Mouse (Mus musculus) cerebellum, adult 2 months (tissue): Measurements from ENCODE around the gene Defb30. TPM values are rescaled to one million over a fixed set of nuclear protein-coding genes. Genes with fewer than 3 reads are reported as not detected.

Experiments used
- DNase-seq, 2 experiments: peaks; one replicate each; pipeline ENCODE4 v3.0.0; 2021
- H3K27ac ChIP-seq: fragments of 200-500 bp; 2 replicates; pipeline ENCODE4 v1.5.1; 2012; ENCODE audit warnings: low read length, control low read depth, inconsistent platforms; ENCODE audit not compliant: insufficient read depth
- H3K27me3 ChIP-seq: fragments of 200-500 bp; 2 replicates; pipeline ENCODE4 v1.6.1; 2012; ENCODE audit warnings: inconsistent platforms, mild to moderate bottlenecking, low read length, moderate library complexity; ENCODE audit not compliant: control insufficient read depth, insufficient read depth
- H3K4me1 ChIP-seq: fragments of 200-500 bp; 2 replicates; pipeline ENCODE4 v1.6.1; 2011; ENCODE audit warnings: low read length; ENCODE audit not compliant: control insufficient read depth, insufficient read depth
- H3K4me3 ChIP-seq: fragments of 200-500 bp; replicated peaks from 2 replicates; pipeline ENCODE3; 2011; ENCODE audit warnings: mild to moderate bottlenecking, low read depth, low read length, control low read depth; ENCODE audit not compliant: insufficient read depth
- CTCF ChIP-seq: fragments of 200-500 bp; IDR thresholded peaks from 2 replicates; pipeline ENCODE4 v1.5.1; 2011; ENCODE audit warnings: low read depth, mild to moderate bottlenecking, control low read depth, low read length, moderate library complexity, borderline replicate concordance; ENCODE audit not compliant: insufficient read depth
- POLR2A ChIP-seq: fragments of 200-500 bp; IDR thresholded peaks from 2 replicates; pipeline ENCODE4 v1.6.1; 2011; ENCODE audit warnings: low read length, control low read depth, borderline replicate concordance; ENCODE audit not compliant: insufficient read depth
- WGBS: fragments of 180-500 bp; shearing (Covaris S2); methylation state at CpG from one replicate; pipeline ENCODE4 v1.1.7; 2018; 5-methylcytosine and 5-hydroxymethylcytosine counted together
- polyA plus RNA-seq: library from polyadenylated mRNA; depleted of rRNA; stranded (reverse); fragments of >200 nt; gene quantifications from 2 replicates; pipeline ENCODE4 v1.2.3, GENCODE M21; 2012

Defb30 gene
- polyA plus RNA-seq, 1 experiment, result not detected

DNA sequence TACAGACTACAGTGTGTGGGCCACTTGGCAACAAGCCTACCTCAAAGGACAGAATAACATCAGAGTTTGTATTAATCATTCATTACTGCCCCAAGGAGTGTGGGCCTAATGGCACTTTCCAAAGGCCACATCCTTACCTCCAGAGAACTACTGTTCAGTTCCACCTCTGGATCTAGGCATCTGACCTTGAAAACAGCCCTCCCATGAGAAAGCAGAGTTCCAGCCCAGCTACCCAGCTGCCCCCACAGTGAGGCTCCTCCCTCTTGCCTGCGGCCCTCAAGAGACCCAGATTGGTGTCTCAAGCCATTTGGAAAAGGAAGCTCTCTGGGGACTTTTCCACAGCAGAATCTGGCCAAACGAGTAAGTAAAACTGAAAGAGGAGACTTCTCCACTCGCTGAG is 3.1 kb downstream of the Defb30 start, which contains the start of gene Defb42:
Defb42 (plus strand) TSS at position 301 of the 400 bp plus-strand sequence.
- no peak within 1 kb of the TSS for H3K27ac ChIP-seq
- 54% methylated on average over 3 of the region's 3 CpGs for WGBS
- TF ChIP-seq POLR2A (no peak), CTCF (no peak)
- H3K4me1 ChIP-seq, result no peaks in the 10 kb centered on the region
- no peaks in the 10 kb centered on the region for H3K27me3 ChIP-seq
- H3K4me3 ChIP-seq, result no peak within 1 kb of the TSS
- no peak for DNase-seq

DNA sequence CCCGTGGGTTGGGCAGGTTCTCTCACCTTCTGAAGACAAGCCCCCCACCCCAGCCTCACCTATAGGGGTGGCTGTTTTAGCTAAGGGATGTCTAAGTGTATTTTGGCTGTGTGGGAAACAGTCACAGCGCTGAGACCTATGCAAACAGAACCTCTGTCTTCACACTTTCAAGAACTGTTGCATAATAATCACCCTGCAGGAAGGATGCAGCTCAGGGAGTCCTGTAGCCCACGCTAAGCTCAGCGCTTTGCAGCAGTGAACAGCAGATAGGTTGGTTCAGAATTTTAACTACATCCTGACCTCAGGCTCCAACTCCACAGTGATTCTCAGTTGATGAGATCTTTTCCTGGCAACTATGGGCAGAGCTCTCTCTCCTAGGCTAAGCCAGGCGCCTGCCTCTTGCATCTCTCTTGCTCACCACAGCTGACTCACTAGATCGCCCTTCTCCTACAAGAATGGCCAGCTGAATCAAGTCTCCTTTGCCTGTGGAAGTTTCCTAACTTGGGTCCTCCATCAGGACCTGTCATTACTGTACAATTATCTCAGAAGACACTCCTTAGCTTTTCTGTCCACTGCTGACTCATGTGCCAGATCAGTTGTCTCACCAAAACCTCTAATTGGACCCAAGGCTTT is 29.1 kb downstream of the Defb30 start:
- no peak for DNase-seq
- H3K4me3 ChIP-seq, result no peak overlapping the region
- no peaks in the 10 kb centered on the region for H3K27me3 ChIP-seq
- no peaks in the 10 kb centered on the region for H3K4me1 ChIP-seq
- WGBS, result 65% methylated on average over 6 of the region's 6 CpGs
- TF ChIP-seq CTCF (no peak), POLR2A (no peak)
- no peak overlapping the region for H3K27ac ChIP-seq

DNA sequence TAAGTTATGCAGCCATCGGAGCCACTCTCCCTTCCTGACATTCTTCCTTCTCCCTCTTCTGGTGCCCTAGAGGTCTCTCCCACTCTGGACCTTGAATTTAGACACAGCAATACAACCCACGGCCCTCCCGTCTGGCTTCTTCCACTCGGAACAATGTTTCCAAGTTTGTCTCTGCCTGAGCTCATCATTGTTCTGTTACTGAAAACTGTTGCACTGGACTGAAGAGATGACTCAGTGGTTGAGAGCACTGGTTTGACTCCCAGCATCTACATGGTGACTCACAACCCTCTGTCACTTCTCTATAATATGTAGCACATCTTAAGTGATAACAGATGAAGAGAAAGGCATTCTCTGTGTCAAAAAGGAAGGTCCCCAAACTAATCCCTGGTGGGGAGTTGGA is 35.1 kb downstream of the Defb30 start:
- H3K4me1 ChIP-seq, result no peaks in the 10 kb centered on the region
- DNase-seq, result no peak
- 79% methylated on average over 4 of the region's 4 CpGs for WGBS
- TF ChIP-seq POLR2A, result no peak
- TF ChIP-seq CTCF, result no peak
- H3K27me3 ChIP-seq, result no peaks in the 10 kb centered on the region
- H3K4me3 ChIP-seq, result no peak overlapping the region
- no peak overlapping the region for H3K27ac ChIP-seq

DNA sequence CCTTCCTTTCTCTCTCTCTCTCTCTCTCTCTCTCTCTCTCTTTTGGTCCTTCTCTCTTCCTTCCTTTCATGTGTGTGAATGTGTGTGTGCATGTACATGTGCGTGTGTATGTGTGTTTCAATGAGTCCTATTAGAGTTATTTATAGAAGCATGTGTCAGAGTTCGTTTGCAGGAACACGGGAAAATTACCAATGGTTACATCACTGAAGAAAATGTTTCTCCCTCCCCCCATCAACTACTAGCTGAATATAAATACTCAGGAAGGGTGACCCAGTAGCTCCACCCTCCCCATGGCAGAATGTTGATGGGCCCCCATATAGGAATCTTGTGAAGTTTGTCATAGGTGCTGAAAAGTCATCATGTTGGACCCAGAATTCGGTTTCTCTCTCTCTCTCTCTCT is 36.7 kb downstream of the Defb30 start:
- H3K27ac ChIP-seq, result no peak overlapping the region
- no peak overlapping the region for H3K4me3 ChIP-seq
- H3K27me3 ChIP-seq, result no peaks in the 10 kb centered on the region
- WGBS, result 74% methylated on average over 4 of the region's 4 CpGs
- DNase-seq, result no peak
- no peak for TF ChIP-seq POLR2A
- TF ChIP-seq CTCF, result no peak
- H3K4me1 ChIP-seq, result no peaks in the 10 kb centered on the region

DNA sequence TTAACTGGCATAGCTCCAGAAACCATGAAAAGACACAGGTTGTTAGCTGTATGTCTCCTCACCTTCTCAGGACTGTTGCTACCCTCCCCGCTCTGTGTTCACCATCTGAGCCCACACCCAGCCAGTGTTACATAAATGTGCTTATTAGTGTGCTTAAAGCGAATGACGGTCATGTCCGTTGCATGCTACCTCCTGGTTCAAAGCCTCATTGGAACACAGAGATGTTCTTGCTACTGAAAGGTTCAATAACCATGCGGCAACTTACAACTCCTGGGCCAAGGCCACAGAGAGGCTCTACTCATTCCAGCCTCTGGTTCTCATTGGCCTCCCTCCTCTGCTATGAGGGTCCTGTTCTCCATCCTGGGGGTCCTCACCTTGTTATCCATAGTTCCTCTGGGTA is 38.3 kb downstream of the Defb30 start, which contains the start of gene Defb43:
Defb43 (plus strand) TSS at position 301 of the 400 bp plus-strand sequence.
- TF ChIP-seq POLR2A, result no peak
- TF ChIP-seq CTCF, result no peak
- DNase-seq, result no peak
- H3K4me1 ChIP-seq, result no peaks in the 10 kb centered on the region
- no peak within 1 kb of the TSS for H3K27ac ChIP-seq
- H3K27me3 ChIP-seq, result no peaks in the 10 kb centered on the region
- 94% methylated on average over 5 of the region's 5 CpGs for WGBS
- no peak within 1 kb of the TSS for H3K4me3 ChIP-seq

DNA sequence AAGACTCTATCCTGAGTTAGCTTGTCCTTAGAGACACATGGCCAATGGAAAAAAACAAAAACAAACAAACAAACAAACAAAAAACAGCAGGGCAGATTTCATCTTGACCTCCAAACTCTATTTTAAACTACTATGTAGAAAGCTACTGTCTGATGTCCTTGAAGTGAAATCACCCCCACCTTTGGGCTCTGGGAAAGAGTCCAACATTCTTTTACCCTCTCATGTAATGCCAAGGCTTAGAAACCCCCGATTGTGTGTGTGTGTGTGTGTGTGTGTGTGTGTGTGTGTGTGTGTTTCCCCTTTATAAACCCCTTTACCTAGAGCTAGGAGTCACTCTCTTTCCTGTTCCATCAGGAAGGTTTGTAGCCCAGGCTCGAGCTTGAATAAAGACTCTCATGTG is 47.2 kb downstream of the Defb30 start:
- no peaks in the 10 kb centered on the region for H3K4me1 ChIP-seq
- no peak for DNase-seq
- 35% methylated on average over 2 of the region's 2 CpGs for WGBS
- H3K27ac ChIP-seq, result no peak overlapping the region
- no peaks in the 10 kb centered on the region for H3K27me3 ChIP-seq
- TF ChIP-seq CTCF, result no peak
- no peak for TF ChIP-seq POLR2A
- no peak overlapping the region for H3K4me3 ChIP-seq

DNA sequence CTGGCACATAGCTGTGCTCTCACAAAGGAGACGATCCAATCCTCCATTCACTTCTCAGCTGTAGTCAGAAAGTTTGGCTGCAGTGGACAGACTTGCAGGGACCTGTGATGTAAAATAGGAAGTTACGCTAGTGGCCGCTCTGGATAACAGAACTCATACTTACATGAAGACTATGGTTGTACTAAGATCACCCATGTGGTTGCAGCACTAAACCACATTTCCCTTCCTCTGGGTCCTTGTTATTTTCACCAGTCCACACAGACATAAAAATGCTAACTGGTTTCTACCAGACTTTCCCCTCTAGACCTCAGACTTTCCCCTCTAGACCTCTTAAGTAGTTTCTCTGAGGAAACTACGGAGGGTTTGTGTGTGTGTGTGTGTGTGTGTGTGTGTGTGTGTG is 50.8 kb downstream of the Defb30 start:
- TF ChIP-seq POLR2A, result no peak
- no peak for TF ChIP-seq CTCF
- no peak for DNase-seq
- no peaks in the 10 kb centered on the region for H3K4me1 ChIP-seq
- 92% methylated on average over 4 of the region's 4 CpGs for WGBS
- H3K4me3 ChIP-seq, result no peak overlapping the region
- no peak overlapping the region for H3K27ac ChIP-seq
- no peaks in the 10 kb centered on the region for H3K27me3 ChIP-seq

DNA sequence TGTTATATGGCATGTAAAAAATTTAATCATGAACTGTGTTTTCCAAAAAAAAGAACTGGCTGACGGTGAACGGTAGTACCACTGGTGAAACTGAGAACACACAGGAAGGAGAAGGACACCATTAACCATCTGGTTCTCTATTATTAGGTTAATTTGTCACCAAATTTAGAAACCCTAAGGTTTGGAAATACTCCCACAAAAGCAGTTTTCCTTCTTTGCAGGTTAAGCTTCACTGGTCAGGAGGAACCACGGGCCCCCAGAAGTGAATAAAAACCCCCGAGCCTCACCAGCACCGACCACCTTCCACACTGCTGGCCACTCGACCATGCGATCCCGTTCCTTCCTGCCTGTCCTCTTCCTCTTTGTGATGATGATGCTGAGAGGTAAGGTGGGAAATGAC is 52.0 kb downstream of the Defb30 start, which contains the start of gene Defb47:
Defb47 (plus strand) TSS at position 301 of the 400 bp plus-strand sequence.
- WGBS, result 57% methylated on average over 8 of the region's 8 CpGs
- DNase-seq, result no peak
- TF ChIP-seq POLR2A, result no peak
- no peak for TF ChIP-seq CTCF

More for the DNA sequence above, 52.0 kb downstream of the Defb30 start, which contains the start of gene Defb47:
- Histone ChIP-seq H3K4me3 (no peak within 1 kb of the TSS), H3K27ac (no peak within 1 kb of the TSS), H3K4me1 (no peaks in the 10 kb centered on the region), H3K27me3 (no peaks in the 10 kb centered on the region)
